Mouse (Mus musculus) thymus, adult 2 months (tissue): ENCODE measurements around the gene Capn11. TPM values are rescaled to one million over a fixed set of nuclear protein-coding genes. Genes with fewer than 3 reads are reported as not detected.

ENCODE experiments used
- DNase-seq: peaks from one replicate; pipeline ENCODE4 v3.0.0; 2021
- H3K27ac ChIP-seq: fragments of 200-500 bp; 2 replicates; pipeline ENCODE4 v1.5.1; 2012; ENCODE audit warnings: low read length, control low read depth; ENCODE audit not compliant: control insufficient read depth, insufficient read depth
- H3K27me3 ChIP-seq: fragments of 200-500 bp; 2 replicates; pipeline ENCODE4 v1.6.1; 2012; ENCODE audit warnings: mild to moderate bottlenecking, low read length, moderate library complexity, mixed read lengths; ENCODE audit not compliant: control insufficient read depth, insufficient read depth
- H3K36me3 ChIP-seq: fragments of 200-500 bp; 2 replicates; pipeline ENCODE4 v1.6.1; 2012; ENCODE audit warnings: mild to moderate bottlenecking, low read length, moderate library complexity; ENCODE audit not compliant: control insufficient read depth, insufficient read depth
- H3K4me1 ChIP-seq: fragments of 200-500 bp; replicated peaks from 2 replicates; pipeline ENCODE4 v1.6.1; 2012; ENCODE audit warnings: low read length; ENCODE audit not compliant: control insufficient read depth, insufficient read depth
- H3K4me3 ChIP-seq: fragments of 200-500 bp; 2 replicates; pipeline ENCODE4 v1.5.1; 2012; ENCODE audit warnings: mild to moderate bottlenecking, low read length, control low read depth, moderate library complexity; ENCODE audit not compliant: control insufficient read depth, insufficient read depth
- CTCF ChIP-seq: fragments of 200-500 bp; IDR thresholded peaks from 2 replicates; pipeline ENCODE4 v1.5.1; 2012; ENCODE audit warnings: mild to moderate bottlenecking, control low read depth, low read length, moderate library complexity, borderline replicate concordance; ENCODE audit not compliant: control insufficient read depth, poor library complexity, insufficient read depth; ENCODE audit errors: extremely low read depth
- POLR2A ChIP-seq: fragments of 200-500 bp; IDR thresholded peaks from 2 replicates; pipeline ENCODE4 v1.6.1; 2012; ENCODE audit warnings: mild to moderate bottlenecking, low read length, control low read depth, moderate library complexity; ENCODE audit not compliant: control insufficient read depth, poor library complexity, insufficient read depth; ENCODE audit errors: extremely low read depth
- WGBS: fragments of 180-500 bp; shearing (Covaris S2); methylation state at CpG from one replicate; pipeline ENCODE4 v1.1.7; 2018; 5-methylcytosine and 5-hydroxymethylcytosine counted together
- polyA plus RNA-seq: library from polyadenylated mRNA; depleted of rRNA; stranded (reverse); fragments of >200 nt; gene quantifications from 2 replicates; pipeline ENCODE4 v1.2.3, GENCODE M21; 2012

Capn11 gene
- polyA plus RNA-seq, 1 experiment = 0.09 TPM

DNA sequence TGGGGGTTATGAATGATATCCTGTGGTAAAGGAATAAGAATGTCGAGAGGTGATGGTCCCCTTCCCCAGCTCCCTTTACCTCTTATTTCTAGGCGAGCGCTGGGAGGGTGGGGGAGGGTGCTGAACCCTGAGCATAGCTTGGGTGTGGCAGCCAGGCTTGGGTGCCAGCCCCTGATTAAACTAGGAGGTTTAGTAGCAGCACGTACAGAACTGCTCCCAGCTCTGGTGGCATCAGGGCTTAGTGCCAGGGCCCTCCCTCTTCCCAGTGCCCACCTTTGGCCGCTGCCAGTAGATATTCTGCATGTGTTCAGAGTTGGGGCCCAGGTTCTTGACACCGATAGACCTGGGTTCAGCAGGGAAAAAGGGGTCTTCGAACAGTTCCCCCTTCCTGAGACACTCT is 5.9 kb downstream of the Capn11 start:
- H3K27me3 ChIP-seq = no peaks in the 10 kb centered on the region
- 90% methylated on average over 7 of the region's 7 CpGs for WGBS

DNA sequence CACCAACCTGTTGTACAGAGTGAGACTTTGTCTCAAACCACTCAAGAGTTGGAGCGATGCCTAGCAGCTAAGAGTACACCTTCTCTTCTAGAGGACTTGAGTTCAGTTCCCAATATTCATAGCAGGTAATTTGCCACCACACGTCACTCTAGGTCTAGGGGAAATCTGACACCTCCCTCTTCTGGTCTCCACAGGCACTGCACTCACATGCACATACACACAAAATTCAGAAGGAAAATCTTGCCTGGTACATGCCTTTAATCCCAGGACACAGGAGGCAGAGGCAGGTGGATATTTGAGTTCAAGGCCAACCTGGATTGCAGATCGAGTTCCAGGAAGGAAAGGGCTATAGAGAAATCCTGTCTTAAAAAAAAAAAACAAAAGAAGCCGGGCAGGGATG is 14.9 kb downstream of the Capn11 start:
- H3K27ac ChIP-seq = no peak overlapping the region
- H3K4me1 ChIP-seq = peaks cover 8% of the 10 kb centered on the region
- H3K36me3 ChIP-seq = no peaks in the 10 kb centered on the region
- WGBS = 97% methylated on average over 4 of the region's 4 CpGs
- H3K4me3 ChIP-seq = no peak overlapping the region
- no peak for DNase-seq
- no peaks in the 10 kb centered on the region for H3K27me3 ChIP-seq
- TF ChIP-seq CTCF (no peak), POLR2A (no peak)

More for the DNA sequence above, 5.9 kb downstream of the Capn11 start:
- no peak overlapping the region for H3K4me3 ChIP-seq
- no peaks in the 10 kb centered on the region for H3K36me3 ChIP-seq
- no peaks in the 10 kb centered on the region for H3K4me1 ChIP-seq
- H3K27ac ChIP-seq = no peak overlapping the region
- no peak for DNase-seq
- TF ChIP-seq CTCF (no peak), POLR2A (no peak)

DNA sequence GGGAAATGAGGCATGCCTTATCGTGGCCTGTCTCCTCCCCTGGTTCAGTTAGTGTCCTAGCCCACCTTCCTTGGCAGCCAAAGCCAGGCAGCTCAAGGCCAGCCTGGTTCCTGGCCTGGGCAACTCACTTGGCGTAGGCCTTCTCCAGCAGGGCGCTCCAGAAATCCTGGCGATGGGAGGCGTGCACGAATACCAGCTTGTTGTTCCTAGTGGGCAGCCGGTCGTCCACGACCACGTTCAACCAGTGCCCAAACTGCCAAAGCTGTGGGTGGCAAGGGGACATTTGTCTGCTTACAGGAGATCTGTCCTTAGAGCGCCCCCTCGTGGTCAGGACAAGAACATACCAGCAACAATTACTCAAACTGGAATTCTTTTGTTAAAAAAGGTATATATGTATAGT is 16.4 kb downstream of the Capn11 start:
- H3K4me1 ChIP-seq = peaks cover 20% of the 10 kb centered on the region
- H3K36me3 ChIP-seq = no peaks in the 10 kb centered on the region
- no peak overlapping the region for H3K27ac ChIP-seq
- 28% methylated on average over 12 of the region's 12 CpGs for WGBS
- H3K4me3 ChIP-seq = no peak overlapping the region
- DNase-seq = peak; percentile 79
- peak; percentile 70; the same call in 1 of the 2 replicates for TF ChIP-seq CTCF
- no peak for TF ChIP-seq POLR2A
- H3K27me3 ChIP-seq = no peaks in the 10 kb centered on the region

DNA sequence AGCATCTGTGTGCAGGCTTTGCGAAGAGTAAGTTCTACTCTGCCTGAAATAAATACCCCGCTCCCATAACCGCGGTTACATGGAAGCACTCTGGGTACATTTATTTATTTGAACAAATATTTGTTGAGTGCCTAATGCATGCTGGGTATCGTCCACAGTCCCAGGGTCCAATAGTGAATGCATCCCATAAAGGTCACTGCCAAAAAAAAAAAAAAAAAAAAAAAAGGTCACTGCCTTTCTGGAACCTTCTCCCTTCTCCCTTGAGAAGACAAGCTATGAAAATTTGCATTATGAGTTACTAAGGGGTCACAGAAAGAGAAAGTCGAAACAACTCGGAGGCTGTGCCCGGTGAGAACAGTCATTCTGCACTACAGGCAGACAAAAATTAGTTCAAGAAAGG is 17.1 kb downstream of the Capn11 start:
- Histone ChIP-seq H3K4me3 (no peak overlapping the region), H3K27me3 (no peaks in the 10 kb centered on the region), H3K4me1 (peaks cover 24% of the 10 kb centered on the region), H3K36me3 (no peaks in the 10 kb centered on the region), H3K27ac (no peak overlapping the region)
- TF ChIP-seq POLR2A = no peak
- no peak for TF ChIP-seq CTCF
- WGBS = 97% methylated on average over 8 of the region's 8 CpGs
- no peak for DNase-seq

DNA sequence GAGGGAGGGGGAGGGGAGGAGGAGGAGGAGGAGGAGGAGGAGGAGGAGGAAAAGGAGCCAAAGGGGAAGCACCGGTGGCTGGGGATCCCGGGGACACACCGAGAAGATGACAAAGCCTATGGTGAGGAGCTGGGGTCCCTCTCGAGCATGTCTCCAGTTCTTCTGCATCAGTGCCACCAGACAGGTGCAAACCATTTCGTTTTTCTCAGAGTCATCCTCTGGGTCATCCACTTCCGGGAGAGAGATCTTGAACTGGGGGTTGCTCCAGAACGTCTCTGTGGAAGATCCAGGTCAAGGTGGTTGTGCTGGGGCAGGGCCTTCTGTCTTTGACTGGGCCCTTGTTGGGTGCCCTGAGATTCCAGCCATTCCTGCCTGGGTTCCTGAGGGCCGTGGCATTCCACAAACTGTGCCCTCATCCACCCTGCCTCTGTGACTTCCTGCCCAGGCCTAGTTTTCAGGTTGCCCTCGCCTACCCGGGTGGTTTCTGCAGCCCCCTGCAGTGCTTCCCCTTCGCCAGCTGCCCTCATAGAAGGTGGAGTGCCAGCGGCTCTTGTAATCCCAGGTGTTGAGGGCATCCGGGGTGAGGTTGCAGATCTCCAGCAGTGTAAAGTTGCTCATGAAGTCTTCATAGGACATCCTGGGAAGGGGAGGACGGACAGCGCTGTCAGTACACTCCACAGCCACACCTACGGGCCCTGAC is 20.4 kb downstream of the Capn11 start:
- no peaks in the 10 kb centered on the region for H3K27me3 ChIP-seq
- WGBS = 21% methylated on average over 16 of the region's 16 CpGs
- no peak for TF ChIP-seq POLR2A
- 0 out of 2 replicates have a peak, but pooled peaks have one; percentile 41 for TF ChIP-seq CTCF
- no peak overlapping the region for H3K4me3 ChIP-seq
- H3K36me3 ChIP-seq = no peaks in the 10 kb centered on the region
- peak overlapping the region; percentile 92 for H3K27ac ChIP-seq
- DNase-seq = peak; percentile 77
- H3K4me1 ChIP-seq = peaks cover 37% of the 10 kb centered on the region

DNA sequence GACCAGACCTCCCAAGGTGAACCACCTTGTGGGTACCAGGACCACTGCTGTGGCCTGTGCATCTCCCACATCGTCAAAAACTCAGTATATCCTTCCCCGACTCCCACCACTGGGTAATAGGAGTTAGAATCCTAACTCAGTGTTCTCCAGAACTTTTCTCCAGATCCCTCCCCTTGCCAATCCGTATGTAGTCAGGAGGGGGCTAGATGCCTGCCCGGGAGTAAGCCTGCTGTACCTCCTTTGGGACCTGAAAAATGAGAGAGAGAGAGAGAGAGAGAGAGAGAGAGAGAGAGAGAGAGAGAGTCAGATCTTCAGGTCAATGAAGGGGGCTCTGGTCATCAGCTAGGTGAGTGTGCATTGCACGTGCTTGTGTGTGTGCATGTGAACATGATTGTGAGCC is 25.1 kb downstream of the Capn11 start:
- peaks cover 59% of the 10 kb centered on the region for H3K4me1 ChIP-seq
- no peaks in the 10 kb centered on the region for H3K36me3 ChIP-seq
- no peak overlapping the region for H3K27ac ChIP-seq
- H3K4me3 ChIP-seq = no peak overlapping the region
- no peak for DNase-seq
- no peaks in the 10 kb centered on the region for H3K27me3 ChIP-seq
- WGBS = 91% methylated on average over 5 of the region's 5 CpGs
- TF ChIP-seq CTCF (no peak), POLR2A (no peak)
